Mouse (Mus musculus): ENCODE data around the gene Raet1e.
A peak's percentile ranks its signal among the peaks of the same experiment; 100 is the strongest.

GRCm38 (mm10) chr10:22148441-22149072 is 9.8 kb upstream of the Raet1e start:
- TF ChIP-seq CTCF (IDR thresholded peaks at IDR 0.05; ENCODE audit: low read depth, low read length) (peak; percentile 76), POLR2A (IDR thresholded peaks at IDR 0.05; ENCODE audit: extremely low read depth, insufficient read depth, low read length) (peak; percentile 58; the same call in 1 of the 2 replicates)

Measured in liver, adult 2 months (tissue).